Mouse (Mus musculus) midbrain, embryonic 10.5 days (tissue): ENCODE results near the gene Zfp281. TPM values are rescaled to one million over a fixed set of nuclear protein-coding genes. Genes with fewer than 3 reads are reported as not detected.

ENCODE experiments used
- DNase-seq: peaks from one replicate; pipeline ENCODE4 v3.0.0-alpha.2; 2017; ENCODE audit warnings: low spot score
- H3K27ac ChIP-seq: fragments of 300-500 bp; sonication (generic); replicated peaks from 2 replicates; pipeline ENCODE4 v1.5.1; 2016; ENCODE audit warnings: mild to moderate bottlenecking
- H3K27me3 ChIP-seq: fragments of 300-500 bp; sonication (generic); 2 replicates; pipeline ENCODE4 v1.6.1; 2016; ENCODE audit warnings: low read depth, mild to moderate bottlenecking; ENCODE audit not compliant: poor library complexity, severe bottlenecking
- H3K36me3 ChIP-seq: fragments of 300-500 bp; sonication (generic); 2 replicates; pipeline ENCODE4 v1.6.1; 2016; ENCODE audit warnings: mild to moderate bottlenecking, moderate library complexity
- H3K4me1 ChIP-seq: fragments of 300-500 bp; sonication (generic); 2 replicates; pipeline ENCODE4 v1.6.1; 2016
- H3K4me3 ChIP-seq: fragments of 300-500 bp; sonication (generic); 2 replicates; pipeline ENCODE4 v1.5.1; 2016; ENCODE audit warnings: mild to moderate bottlenecking, moderate library complexity
- H3K9me3 ChIP-seq: fragments of 300-500 bp; sonication (generic); replicated peaks from 2 replicates; pipeline ENCODE4 v1.6.1; 2016; ENCODE audit warnings: mild to moderate bottlenecking
- WGBS: fragments of 180-500 bp; shearing (Covaris S2); methylation state at CpG from one replicate; pipeline ENCODE4 v1.1.7; 2016; 5-methylcytosine and 5-hydroxymethylcytosine counted together
- polyA plus RNA-seq: library from polyadenylated mRNA; unstranded; fragments of >200 nt; fragmentation: Nextera tagmentation; extraction: Ambion mirVana; gene quantifications from 2 replicates; pipeline ENCODE4 v1.2.1, GENCODE M21; 2016

The Zfp281 gene
- polyA plus RNA-seq, 1 experiment from 2014 or later: 28.4 TPM

GRCm38 (mm10) chr1:136600647-136601345, 23.9 kb upstream of the Zfp281 start:
- Histone ChIP-seq H3K4me3 (no peak overlapping the region), H3K36me3 (no peaks in the 10 kb centered on the region), H3K27me3 (no peaks in the 10 kb centered on the region), H3K27ac (no peak overlapping the region), H3K4me1 (no peaks in the 10 kb centered on the region), H3K9me3 (no peaks in the 10 kb centered on the region)
- no peak for DNase-seq
- 92% methylated on average over 9 of the region's 9 CpGs for WGBS

GRCm38 (mm10) chr1:136601346-136601888, 23.3 kb upstream of the Zfp281 start:
- 88% methylated on average over 10 of the region's 10 CpGs for WGBS
- no peaks in the 10 kb centered on the region for H3K27me3 ChIP-seq
- DNase-seq: no peak

GRCm38 (mm10) chr1:136602303-136602702, 22.4 kb upstream of the Zfp281 start:
- H3K27me3 ChIP-seq: no peaks in the 10 kb centered on the region
- no peaks in the 10 kb centered on the region for H3K36me3 ChIP-seq
- no peak for DNase-seq
- H3K27ac ChIP-seq: no peak overlapping the region
- no peaks in the 10 kb centered on the region for H3K4me1 ChIP-seq
- H3K9me3 ChIP-seq: no peaks in the 10 kb centered on the region
- WGBS: 86% methylated on average over 5 of the region's 5 CpGs
- no peak overlapping the region for H3K4me3 ChIP-seq

More at GRCm38 (mm10) chr1:136601346-136601888, 23.3 kb upstream of the Zfp281 start:
- Histone ChIP-seq H3K4me3 (no peak overlapping the region), H3K36me3 (no peaks in the 10 kb centered on the region), H3K27ac (no peak overlapping the region), H3K9me3 (no peaks in the 10 kb centered on the region), H3K4me1 (no peaks in the 10 kb centered on the region)

- Histone ChIP-seq H3K27me3 (no peaks in the 10 kb centered on the region), H3K27ac (no peak overlapping the region), H3K4me3 (no peak overlapping the region), H3K4me1 (no peaks in the 10 kb centered on the region), H3K9me3 (no peaks in the 10 kb centered on the region), H3K36me3 (no peaks in the 10 kb centered on the region)
- DNase-seq: no peak
- 85% methylated on average over 4 of the region's 4 CpGs for WGBS
Measured at GRCm38 (mm10) chr1:136604190-136604589, 20.5 kb upstream of the Zfp281 start.

DNA sequence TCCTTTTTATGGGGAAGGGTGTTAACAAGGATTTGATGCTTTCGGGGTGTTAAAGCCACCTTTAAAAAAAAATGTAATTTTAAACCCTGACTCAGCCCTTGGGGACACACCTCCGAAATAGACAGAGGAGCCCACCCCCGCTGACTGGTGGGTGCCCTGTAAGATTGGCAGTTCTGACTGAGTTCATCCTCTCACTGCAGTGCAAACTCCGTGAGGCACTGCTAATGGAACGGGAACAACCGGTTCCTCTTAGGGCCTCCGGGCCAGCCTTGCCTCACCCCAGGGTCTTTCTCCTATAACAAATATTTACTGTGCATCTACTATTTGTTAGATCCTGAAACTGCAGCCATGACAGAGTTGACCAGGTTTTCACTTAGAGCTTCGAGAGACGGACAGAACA, 18.9 kb upstream of the Zfp281 start:
- H3K27ac ChIP-seq: no peak overlapping the region
- H3K4me3 ChIP-seq: no peak overlapping the region
- DNase-seq: no peak
- no peaks in the 10 kb centered on the region for H3K36me3 ChIP-seq
- WGBS: 90% methylated on average over 9 of the region's 9 CpGs
- H3K9me3 ChIP-seq: no peaks in the 10 kb centered on the region
- H3K27me3 ChIP-seq: no peaks in the 10 kb centered on the region
- H3K4me1 ChIP-seq: no peaks in the 10 kb centered on the region

DNA sequence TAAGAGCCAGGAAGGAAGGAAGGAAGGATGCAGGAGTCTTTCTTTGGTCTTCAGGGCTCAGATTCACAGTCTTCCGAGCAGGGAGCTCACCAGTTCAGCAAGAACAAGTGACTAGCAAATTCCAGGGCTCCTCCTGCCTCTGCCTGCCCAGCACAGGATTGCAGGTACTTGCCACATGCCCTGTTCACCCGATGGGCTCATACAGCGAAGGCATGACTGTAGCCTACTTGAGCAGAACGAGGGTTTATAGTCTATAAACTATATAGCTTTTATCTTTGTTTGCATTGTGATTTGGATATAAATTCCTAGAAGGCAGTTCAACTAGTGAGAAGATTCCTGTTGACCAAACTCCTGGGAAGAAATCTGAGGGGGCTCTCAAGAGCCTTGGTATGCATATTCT, 18.4 kb upstream of the Zfp281 start:
- H3K9me3 ChIP-seq: no peaks in the 10 kb centered on the region
- H3K36me3 ChIP-seq: no peaks in the 10 kb centered on the region
- 87% methylated on average over 4 of the region's 4 CpGs for WGBS
- H3K27ac ChIP-seq: no peak overlapping the region
- DNase-seq: no peak
- H3K4me1 ChIP-seq: no peaks in the 10 kb centered on the region
- no peak overlapping the region for H3K4me3 ChIP-seq
- no peaks in the 10 kb centered on the region for H3K27me3 ChIP-seq

DNA sequence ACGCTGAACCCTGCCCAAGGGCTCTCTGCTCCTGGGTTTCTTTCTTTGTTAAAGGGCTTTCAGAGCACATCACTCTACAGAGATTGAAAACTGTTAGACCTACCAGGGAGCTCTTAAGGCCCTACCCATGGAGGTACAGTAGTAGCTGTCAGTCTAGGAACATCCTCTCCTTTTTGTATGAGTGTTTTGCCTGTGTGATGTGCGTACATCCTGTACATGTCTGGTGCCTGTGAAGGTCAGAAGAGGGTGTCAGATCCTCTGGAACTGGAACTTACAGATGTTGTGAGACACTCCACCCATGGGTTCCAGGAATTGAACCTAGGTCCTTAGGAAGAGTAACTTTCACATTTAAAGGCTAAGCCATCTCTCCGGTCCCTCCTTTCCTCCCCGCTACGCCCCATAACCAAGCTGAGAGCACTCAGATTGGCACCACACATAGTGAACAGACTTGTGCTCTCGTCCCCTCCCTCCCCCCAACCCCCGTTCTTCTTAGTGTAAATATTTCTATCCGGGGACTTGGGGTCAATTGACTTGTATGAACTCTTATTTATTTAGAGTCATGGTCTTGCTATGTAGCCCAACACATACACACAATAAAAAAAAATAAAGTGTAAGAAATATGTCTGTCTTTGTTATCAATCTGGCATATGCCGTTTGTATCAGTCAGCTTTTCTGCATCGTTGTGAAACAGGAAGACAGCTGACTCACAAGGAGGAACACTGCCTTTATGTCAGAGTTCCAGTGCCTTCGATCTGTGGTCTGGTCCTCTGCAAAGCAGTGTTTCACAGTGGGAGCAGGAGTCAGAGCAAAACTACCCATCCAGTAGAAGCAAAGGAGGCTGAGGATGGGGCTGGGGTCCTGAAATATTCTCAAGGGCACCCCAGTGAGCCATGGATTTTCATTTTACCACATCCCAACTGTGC, 16.1 kb upstream of the Zfp281 start:
- no peaks in the 10 kb centered on the region for H3K27me3 ChIP-seq
- H3K36me3 ChIP-seq: no peaks in the 10 kb centered on the region
- WGBS: 86% methylated on average over 11 of the region's 11 CpGs
- no peaks in the 10 kb centered on the region for H3K9me3 ChIP-seq
- H3K4me3 ChIP-seq: no peak overlapping the region
- DNase-seq: no peak
- H3K27ac ChIP-seq: no peak overlapping the region
- peaks cover 7% of the 10 kb centered on the region for H3K4me1 ChIP-seq

- Histone ChIP-seq H3K4me1 (peaks cover 9% of the 10 kb centered on the region), H3K27ac (no peak overlapping the region), H3K4me3 (no peak overlapping the region), H3K9me3 (no peaks in the 10 kb centered on the region), H3K27me3 (no peaks in the 10 kb centered on the region), H3K36me3 (no peaks in the 10 kb centered on the region)
- 84% methylated on average over 9 of the region's 9 CpGs for WGBS
- no peak for DNase-seq
Measured at GRCm38 (mm10) chr1:136611803-136612202, 12.9 kb upstream of the Zfp281 start.

DNA sequence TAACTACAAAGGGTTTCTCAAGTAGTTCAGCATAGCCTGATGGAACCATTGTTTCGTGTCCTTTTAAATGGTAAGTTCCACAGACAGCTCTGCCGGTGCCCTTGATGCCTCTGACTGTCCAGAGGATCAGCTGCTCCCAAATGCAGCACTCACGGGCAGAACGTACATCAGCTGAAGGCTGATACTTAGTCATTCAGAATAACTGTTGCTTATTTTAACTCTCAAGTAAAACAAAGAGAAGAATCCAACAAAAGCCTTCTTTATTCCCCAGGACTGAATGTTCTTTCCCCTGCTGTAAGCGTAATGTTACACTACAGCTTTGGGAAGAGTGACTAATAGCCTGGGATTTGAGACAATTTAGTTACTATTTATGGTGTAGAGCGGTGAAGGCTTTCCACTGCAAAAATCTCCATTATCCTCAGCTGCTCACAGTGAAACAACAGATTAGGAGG, 11.4 kb upstream of the Zfp281 start:
- WGBS: 48% methylated on average over 6 of the region's 6 CpGs
- Histone ChIP-seq H3K4me1 (peaks cover 9% of the 10 kb centered on the region), H3K4me3 (no peak overlapping the region), H3K27me3 (no peaks in the 10 kb centered on the region), H3K27ac (no peak overlapping the region), H3K36me3 (no peaks in the 10 kb centered on the region), H3K9me3 (no peaks in the 10 kb centered on the region)
- no peak for DNase-seq

DNA sequence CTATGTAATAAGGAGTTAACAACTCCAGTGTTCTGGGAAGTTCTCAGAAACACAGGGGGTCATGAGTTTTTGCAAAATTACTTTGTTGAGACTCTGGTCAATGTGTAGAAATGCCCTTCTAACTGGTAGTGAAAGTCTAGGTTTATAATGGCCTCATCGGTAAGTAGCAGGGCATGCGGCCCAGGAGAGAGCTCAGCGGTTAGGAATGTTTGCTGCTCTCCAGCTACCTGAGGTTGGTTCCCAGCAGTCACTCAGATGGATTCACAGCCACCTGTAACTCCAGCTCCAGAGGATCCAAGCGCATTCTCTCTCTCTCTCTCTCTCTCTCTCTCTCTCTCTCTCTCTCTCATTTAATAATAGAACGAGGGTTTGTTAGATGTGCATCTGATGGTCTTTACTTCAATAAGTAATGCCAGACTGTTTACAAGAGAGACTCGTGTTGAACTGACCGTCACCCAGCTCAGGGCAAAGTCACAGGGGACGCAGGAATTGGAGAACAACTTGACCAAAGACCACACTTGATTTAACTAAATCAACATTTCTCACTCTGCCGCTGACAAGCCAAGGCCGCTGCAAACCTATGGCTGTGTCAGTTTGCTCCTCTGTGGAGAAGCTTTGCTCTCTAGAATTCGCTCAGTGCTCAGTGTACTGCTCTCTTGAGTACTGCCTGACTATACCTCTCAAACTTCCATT, 9.8 kb upstream of the Zfp281 start:
- no peak for DNase-seq
- Histone ChIP-seq H3K4me3 (no peak overlapping the region), H3K27me3 (no peaks in the 10 kb centered on the region), H3K4me1 (peaks cover 9% of the 10 kb centered on the region), H3K9me3 (no peaks in the 10 kb centered on the region), H3K36me3 (no peaks in the 10 kb centered on the region), H3K27ac (no peak overlapping the region)
- WGBS: 90% methylated on average over 11 of the region's 11 CpGs

- Histone ChIP-seq H3K4me3 (no peak overlapping the region), H3K4me1 (peaks cover 9% of the 10 kb centered on the region), H3K27ac (no peak overlapping the region), H3K9me3 (no peaks in the 10 kb centered on the region), H3K36me3 (no peaks in the 10 kb centered on the region), H3K27me3 (no peaks in the 10 kb centered on the region)
- 84% methylated on average over 7 of the region's 7 CpGs for WGBS
- DNase-seq: no peak
Measured at GRCm38 (mm10) chr1:136617163-136617788, 7.4 kb upstream of the Zfp281 start.

GRCm38 (mm10) chr1:136618570-136618969, 6.1 kb upstream of the Zfp281 start:
- no peaks in the 10 kb centered on the region for H3K27me3 ChIP-seq
- WGBS: 88% methylated on average over 1 of the region's 1 CpGs
- no peak overlapping the region for H3K4me3 ChIP-seq
- H3K4me1 ChIP-seq: peaks cover 2% of the 10 kb centered on the region
- no peaks in the 10 kb centered on the region for H3K36me3 ChIP-seq
- no peak for DNase-seq
- H3K27ac ChIP-seq: no peak overlapping the region
- no peaks in the 10 kb centered on the region for H3K9me3 ChIP-seq
